Mouse (Mus musculus) WW6 (cell line): Measurements from ENCODE around the gene Scn10a.

ENCODE experiments used
- DNase-seq: peaks from one replicate; pipeline ENCODE4 v3.0.0-alpha.2; 2013; ENCODE audit warnings: low read depth, low spot score

Gene Scn10a

GRCm38 (mm10) chr9:119719222-119719621 lies at the start of gene Scn10a:
Gene Scn10a, minus strand, starts transcription at chr9:119719322.
- DNase-seq: no peak

GRCm38 (mm10) chr9:119768585-119768984 lies 49.5 kb upstream of the Scn10a start:
- peak; percentile 43 for DNase-seq

- DNase-seq: no peak
Measured at GRCm38 (mm10) chr9:119760226-119760625, 41.1 kb upstream of the Scn10a start.

- no peak for DNase-seq
Measured at GRCm38 (mm10) chr9:119759457-119759856, 40.3 kb upstream of the Scn10a start.

GRCm38 (mm10) chr9:119751507-119751906 lies 32.4 kb upstream of the Scn10a start:
- DNase-seq: peak; percentile 5

GRCm38 (mm10) chr9:119749112-119749511 lies 30.0 kb upstream of the Scn10a start:
- no peak for DNase-seq

GRCm38 (mm10) chr9:119743900-119744299 lies 24.8 kb upstream of the Scn10a start:
- no peak for DNase-seq

- DNase-seq: no peak
Measured at GRCm38 (mm10) chr9:119743312-119743711, 24.2 kb upstream of the Scn10a start.

- DNase-seq: no peak
Measured at GRCm38 (mm10) chr9:119741101-119741786, 22.1 kb upstream of the Scn10a start.

- no peak for DNase-seq
Measured at GRCm38 (mm10) chr9:119728412-119729097, 9.4 kb upstream of the Scn10a start.

GRCm38 (mm10) chr9:119726990-119727389 lies 7.9 kb upstream of the Scn10a start:
- DNase-seq: no peak

GRCm38 (mm10) chr9:119725293-119725862 lies 6.3 kb upstream of the Scn10a start:
- DNase-seq: no peak

- peak; percentile 18 for DNase-seq
Measured at GRCm38 (mm10) chr9:119706700-119707099, 12.4 kb downstream of the Scn10a start.

- no peak for DNase-seq
Measured at GRCm38 (mm10) chr9:119691505-119691904, 27.6 kb downstream of the Scn10a start.

- no peak for DNase-seq
Measured at GRCm38 (mm10) chr9:119691001-119691400, 28.1 kb downstream of the Scn10a start.

- no peak for DNase-seq
Measured at GRCm38 (mm10) chr9:119687893-119688292, 31.2 kb downstream of the Scn10a start.

- no peak for DNase-seq
Measured at GRCm38 (mm10) chr9:119686187-119686586, 32.9 kb downstream of the Scn10a start.

GRCm38 (mm10) chr9:119680896-119681295 lies 38.2 kb downstream of the Scn10a start:
- DNase-seq: no peak

- no peak for DNase-seq
Measured at GRCm38 (mm10) chr9:119664109-119664508, 55.0 kb downstream of the Scn10a start.

- no peak for DNase-seq
Measured at GRCm38 (mm10) chr9:119656111-119656510, 63.0 kb downstream of the Scn10a start.

GRCm38 (mm10) chr9:119653758-119654157 lies 65.4 kb downstream of the Scn10a start:
- DNase-seq: no peak

GRCm38 (mm10) chr9:119646942-119647547 lies 72.1 kb downstream of the Scn10a start:
- no peak for DNase-seq
